Mouse (Mus musculus) CD4-positive helper T cell, adult 2 months (primary cell): ENCODE results near the gene Klhl3.
A peak's percentile ranks its signal among the peaks of the same experiment; 100 is the strongest.

Experiments used
- DNase-seq: peaks from one replicate; pipeline ENCODE4 v3.0.0-alpha.2; 2012; ENCODE audit warnings: low read depth, missing footprints, low spot score

The Klhl3 gene

DNA sequence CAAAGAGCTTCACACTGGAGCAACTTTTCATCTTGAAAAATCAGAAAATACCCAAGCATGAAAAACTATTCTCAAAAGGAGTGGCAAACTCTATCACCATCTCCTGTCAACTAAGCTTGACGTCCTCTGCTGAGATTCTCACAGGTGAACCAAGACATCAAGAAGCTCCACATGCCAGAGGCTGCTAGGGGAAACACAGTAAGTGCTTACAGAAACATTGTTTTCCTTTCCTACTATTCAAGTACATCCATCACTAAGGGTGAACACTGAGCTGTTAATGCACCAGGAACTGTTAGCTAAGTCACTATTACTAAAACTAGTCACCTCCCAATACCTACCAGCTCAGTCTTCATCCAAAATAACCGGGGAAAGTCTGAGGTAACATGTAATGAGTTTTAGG is 11.6 kb upstream of the Klhl3 start:
- no peak for DNase-seq

DNA sequence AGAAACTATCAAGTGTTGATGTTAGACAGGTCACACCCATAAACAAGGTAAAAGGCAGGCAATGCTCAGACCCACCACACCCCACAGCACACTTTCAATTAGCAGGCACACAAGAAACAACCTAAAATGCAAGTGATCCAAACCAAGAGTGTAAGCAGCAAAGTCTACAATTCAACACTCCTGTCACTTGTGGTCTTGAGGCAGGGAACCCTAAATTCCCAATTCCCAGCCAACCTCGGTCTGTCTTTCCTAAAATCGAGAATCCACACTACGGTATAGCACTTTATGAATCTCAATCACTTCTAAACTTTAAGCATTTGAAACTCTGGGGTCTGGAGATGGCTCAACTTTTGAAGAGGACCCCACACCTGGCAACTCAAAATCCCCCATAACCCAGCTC is 10.9 kb upstream of the Klhl3 start:
- DNase-seq: no peak

DNA sequence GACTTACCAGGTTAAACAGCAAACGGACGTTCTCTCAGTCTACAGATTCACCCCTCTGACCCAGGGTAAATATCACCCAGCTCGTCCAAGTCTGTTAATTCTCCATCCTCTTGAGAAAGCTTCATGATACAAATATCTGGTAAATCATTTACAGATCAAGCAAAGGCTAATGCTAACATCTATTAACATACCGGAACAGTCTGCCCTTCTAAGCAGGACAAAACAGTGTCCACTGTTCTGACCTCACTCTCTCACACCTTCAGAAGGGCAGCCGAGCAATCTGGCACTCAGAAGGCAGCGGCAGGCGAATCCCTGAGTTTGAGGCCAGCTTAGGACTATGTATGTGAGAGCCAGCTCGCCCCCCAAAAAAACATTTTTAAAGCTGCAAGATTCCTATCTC is 10.0 kb upstream of the Klhl3 start:
- DNase-seq: no peak

DNA sequence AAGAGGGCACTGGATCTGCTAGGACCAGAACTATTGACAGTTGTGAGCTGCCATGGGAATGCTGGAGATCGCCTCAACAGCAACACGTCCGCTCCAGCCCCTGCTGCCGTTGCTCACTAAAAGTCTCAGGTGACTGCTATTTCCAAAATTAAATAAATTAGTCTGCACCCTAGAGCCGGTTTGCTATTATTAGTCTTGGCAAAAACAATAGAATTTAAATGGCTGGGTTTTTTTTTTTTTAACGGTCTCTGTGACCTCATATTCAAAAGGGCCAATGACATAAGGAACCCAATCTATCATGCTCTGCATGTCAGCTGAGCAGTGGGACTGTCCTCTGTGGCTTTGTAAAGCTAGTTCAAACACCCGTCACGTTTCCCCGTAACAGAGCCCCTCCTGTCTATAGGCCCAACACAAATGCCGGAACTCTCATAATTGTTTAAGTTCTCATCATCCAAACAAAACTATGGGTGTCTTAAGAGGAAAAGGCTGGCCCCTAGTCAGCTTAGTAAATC is 9.4 kb upstream of the Klhl3 start:
- no peak for DNase-seq

DNA sequence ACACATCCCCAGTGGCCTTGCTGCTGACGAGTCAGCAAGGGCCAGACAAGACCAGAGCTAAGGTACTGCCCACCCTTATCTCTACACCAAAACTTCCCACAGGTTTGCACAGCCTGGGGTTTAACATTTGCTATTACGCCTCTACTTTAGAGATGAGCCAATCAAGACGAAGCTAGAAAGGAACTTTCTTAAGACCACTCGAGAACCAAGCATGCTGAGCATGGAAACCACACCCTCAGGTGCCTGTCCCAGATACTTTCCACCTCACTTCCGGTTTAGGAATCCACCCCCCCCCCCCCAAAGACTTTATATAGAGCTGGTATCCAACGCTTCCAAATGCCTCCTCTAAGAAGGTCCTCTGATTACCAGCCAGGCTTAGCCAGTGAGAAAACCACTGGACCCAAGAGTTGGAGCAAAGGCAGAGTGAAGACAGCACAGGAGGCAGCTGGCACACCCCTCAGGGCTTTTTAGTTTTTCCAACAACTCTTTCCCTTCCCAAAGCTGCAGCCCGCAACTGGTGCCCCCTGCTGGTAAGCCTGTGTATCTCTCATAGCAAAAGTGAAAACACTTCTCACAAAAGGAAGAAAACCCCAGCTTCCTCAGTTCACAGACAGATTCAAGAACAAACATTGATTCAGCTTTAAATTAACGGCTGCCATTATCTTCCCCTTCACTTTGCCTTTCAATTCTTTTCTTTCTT is 4.1 kb upstream of the Klhl3 start:
- peak; percentile 67 for DNase-seq

DNA sequence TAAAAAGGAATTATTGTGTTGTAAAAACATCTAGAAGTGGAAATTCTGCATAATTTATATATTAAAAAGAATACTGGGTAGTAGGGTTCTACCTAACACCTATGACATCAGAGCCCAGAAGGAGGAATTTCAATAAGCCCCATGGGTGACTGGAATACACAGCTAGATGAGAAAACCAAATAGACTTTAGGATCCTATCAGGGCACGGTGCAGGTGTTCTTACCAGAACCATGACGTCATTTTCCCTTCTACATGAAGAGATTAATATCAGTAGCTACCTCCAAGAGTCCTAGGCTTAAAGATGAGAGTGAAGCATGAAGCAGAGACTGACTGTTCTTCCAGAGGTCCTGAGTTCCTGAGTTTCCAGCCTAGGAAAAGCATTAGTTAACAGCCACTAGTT is 3.4 kb upstream of the Klhl3 start:
- DNase-seq: no peak

DNA sequence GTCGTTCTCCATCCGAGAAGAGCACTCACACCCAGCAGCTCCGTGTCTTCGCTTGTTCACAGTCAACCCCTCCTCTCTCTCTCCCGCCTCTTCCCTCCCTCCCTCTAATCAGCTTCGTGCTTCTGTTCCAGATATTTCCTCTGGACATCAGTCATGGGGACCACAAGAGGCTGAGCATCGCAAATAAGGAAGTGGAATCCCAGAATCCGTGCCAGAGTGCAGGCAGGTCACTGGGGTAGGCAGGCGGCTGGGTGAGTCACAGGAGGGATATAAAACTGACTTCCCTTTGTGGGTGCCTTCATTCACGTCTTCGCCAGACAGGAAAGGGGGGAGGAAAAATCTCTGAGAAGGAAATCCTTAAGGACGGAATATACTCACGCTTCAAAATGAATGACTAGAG is 1.8 kb upstream of the Klhl3 start:
- DNase-seq: no peak

DNA sequence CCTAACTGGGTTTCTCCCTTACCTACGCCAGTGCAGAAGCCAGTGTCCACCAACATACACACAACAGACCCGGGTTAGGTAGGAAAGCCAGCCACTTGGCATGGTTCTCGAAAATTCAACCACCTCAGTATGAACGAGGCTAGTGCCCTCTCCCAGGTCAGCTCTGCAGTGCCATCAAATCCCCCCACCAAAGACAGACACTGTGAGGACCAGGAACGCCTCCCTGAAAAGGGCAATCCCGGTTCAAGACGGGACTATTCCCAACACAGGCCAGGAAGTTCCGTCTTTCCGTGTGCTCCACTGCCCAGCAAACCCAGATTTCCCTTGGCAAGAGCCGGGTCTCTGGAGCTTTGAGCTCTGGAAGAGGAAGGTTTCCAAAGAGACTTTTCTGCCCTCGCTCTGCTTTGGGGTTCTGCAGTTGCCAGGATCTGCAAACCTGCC is 771 bp downstream of the Klhl3 start:
- no peak for DNase-seq

DNA sequence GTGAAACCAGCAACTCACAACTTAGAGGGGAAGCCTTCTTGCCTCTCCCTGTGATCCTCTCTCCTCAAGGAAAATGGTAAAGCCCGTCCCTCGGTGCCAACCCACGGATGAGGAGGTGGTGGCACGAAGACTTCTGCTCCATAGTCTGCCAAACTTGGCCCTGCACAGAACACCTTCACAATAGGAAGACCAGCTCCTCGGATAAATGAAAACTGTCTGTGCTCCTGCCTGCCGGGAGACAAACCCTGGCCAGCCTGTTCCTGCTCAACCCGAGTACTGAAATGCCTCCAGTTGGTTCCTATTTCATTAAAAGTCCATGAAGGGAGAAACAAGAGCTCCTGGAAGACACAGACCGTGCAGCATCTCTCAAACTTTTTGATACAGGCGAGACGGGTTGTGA is 1.2 kb downstream of the Klhl3 start:
- no peak for DNase-seq

DNA sequence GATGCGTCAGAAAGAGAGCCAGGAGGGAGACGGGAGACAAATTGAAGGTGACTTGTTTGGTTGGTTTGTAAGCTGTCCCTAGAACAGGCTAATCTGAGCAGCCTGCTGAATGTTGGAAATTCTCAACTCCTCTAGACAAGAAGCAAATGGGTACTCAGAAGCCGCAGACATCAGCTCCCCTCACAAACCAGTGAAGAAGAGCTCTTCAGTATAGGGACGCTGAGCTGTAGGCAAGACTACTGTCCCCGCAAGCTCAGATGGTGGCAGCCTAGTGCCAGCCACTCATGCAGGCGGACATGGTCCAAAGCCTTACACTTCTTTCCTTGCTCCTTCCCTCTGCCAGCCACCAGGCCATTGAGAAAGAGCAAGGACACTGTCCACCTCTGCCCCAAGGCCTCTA is 2.1 kb downstream of the Klhl3 start:
- DNase-seq: no peak

DNA sequence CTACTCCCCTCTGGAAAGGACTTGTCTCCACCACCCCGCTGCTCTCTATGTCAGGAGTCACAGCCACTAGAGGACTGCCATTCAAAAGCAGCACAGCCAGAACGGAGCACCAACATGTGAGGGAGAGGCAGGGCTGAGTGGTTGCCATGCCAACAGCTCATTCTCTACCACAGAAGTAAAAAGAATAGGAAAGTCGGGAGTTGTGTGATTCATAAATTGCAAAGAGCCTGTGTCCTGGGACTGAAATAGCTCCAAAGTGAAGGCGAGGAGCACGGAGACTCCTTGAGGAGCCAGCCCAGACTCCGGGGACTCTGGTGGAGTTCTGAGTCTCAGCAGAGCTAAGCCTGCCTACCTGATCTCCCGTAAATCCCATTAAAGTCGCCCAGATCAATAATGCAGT is 22.7 kb downstream of the Klhl3 start:
- DNase-seq: no peak

DNA sequence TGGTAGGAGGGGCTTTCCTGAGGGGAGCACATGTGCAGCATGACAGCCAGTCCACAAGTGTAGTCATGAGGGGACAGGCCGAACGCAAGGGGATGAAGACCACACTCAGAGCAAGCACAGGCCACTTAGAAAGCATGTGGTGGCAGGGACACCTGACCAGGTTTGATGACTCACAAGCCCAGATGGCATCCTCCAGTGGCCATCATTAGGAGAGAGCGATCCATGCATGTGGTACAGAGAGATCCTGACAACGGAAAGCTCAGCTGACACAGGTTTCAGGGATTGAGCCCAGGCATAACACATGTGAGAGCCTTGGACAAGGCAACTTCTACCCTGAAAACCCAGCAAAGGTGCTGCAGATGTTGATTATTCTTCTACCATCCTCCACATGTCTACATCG is 29.0 kb downstream of the Klhl3 start:
- no peak for DNase-seq

DNA sequence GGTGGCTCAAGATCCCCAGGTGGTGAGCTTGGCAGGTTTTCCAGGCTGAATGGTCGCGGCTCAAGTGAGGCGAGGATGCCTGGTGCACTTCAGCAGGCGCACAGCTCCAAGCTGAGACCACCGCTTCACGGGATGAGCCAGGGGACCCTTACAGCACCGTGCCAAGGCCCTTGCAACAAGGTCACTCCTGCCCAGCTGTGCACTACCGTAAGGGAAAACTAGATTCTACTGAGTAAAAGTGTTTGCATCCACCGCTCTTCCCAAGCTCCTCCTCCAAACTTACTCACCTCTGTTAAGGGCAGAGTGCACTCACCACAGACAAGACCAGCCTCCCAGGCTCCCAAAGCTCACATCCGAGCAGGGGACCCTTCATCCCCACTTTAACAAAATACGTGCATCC is 29.9 kb downstream of the Klhl3 start:
- DNase-seq: no peak

DNA sequence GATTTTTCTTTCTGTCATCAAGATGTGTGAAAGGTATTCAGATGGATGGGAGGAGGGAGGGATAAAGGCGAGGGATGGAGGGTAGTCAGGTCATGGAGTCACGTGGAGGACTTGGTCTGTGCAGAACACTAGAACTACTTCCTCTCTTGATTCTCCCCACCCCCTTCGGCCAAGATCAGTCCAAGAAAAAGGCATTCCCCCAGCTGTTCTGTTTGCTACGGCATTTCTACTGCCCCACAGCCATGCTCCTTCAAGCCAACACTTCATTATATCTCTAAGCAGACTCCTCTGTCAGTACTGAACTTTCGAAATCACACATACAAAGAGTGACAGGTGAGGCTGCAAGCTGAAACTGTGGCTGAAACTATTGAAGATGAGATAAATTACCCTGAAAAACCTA is 30.3 kb downstream of the Klhl3 start:
- DNase-seq: no peak

DNA sequence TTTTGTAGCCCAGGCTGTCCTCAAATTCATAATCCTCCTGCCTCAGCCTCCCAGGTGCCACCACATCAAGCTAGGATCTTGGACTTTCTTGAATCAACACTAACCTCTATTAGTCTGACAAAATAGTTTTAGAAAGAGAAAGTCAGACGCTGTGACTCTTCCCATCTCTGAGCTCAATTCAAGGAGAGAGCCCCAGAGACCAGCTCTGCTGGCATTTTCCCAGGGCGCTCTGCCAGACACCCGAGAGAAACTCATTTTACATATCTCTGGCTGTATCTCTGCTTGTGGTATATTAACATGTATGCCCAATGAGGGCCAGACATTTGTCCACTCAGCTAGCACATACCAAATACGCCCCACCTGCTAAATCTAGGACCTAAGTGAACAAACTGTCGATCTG is 35.0 kb downstream of the Klhl3 start:
- DNase-seq: no peak

DNA sequence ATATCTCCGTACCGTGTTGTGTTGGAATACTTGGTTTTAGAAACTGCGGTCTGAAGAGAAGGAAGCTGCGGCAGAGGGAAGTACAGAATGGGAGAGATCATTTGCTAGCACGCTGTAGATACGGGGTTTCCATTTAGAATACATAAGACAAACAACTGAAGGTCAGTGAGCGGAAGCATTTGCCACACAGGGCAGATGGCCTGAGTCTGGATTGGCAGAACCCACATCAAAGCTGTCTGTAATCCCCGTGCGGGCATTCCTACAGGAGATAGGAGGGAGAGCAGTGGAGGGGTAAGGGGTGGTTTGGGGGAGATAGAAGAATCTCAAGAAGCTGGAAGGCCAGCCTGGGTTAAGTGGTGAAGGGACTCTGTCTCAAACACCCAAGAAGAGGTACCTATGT is 38.5 kb downstream of the Klhl3 start:
- DNase-seq: no peak

DNA sequence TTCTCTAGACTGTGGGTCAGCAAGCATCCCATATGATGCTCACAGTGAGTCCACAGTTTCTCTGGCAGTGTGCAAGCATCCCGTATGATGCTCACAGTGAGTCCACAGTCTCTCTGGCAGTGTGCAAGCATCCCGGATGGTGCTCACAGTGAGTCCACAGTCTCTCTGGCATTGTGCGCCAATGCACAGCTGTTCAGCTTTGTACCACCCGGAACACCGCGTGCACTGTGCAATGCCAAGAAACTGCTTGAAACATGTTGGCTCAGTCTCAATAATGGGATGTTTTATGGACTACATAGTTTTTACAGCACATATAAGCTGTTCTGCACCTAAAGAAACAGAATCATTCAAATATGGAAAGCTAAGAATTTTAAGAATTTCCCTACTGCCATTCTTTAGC is 38.9 kb downstream of the Klhl3 start:
- DNase-seq: no peak

DNA sequence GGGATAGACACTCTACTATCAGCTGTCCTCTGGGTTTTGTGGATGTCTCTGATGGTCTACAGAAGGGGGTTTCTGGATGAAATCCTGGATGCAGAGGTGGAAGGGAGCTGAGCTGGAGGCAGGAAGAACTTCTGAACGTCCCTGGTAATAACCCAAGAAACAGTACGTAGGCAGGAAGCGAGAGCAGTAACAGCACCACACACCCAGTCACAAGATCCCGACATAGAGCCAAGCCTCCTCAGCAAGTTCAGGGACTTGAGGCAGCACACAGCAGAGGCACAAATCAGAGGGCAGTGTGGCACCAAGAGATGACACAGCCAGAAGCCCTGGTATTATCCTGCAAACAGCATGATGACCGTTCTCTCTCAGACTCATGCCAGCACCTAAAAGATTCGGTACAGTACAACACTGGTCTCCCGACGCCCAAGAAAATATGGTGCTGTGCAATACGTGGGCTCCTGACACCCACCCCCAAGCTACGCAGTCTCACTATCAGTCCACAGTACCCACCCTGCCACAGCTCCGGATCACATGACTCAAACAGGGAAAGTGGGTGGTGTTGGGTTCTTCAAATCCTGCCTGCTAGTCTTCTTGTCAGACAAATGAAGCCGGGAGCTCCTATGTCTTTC is 40.0 kb downstream of the Klhl3 start:
- no peak for DNase-seq

DNA sequence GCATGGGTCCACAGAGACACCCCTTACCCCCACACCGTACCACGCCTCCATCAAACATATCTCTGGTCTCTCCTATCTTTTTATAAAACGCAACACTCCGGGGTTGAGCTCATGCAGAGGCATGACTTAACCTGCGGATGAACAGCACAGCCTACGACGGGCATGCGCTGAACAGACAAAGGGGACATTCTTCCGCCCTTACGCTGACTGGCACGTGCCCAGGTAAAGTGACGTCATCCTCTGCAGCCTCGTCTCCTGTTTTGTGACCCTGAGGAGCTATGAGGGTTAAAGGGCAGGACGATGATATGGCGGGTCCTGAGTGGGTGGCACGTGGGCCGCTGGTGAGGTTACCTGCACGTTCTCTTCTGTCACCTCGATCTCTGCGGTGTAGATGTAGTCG is 42.2 kb downstream of the Klhl3 start:
- no peak for DNase-seq

DNA sequence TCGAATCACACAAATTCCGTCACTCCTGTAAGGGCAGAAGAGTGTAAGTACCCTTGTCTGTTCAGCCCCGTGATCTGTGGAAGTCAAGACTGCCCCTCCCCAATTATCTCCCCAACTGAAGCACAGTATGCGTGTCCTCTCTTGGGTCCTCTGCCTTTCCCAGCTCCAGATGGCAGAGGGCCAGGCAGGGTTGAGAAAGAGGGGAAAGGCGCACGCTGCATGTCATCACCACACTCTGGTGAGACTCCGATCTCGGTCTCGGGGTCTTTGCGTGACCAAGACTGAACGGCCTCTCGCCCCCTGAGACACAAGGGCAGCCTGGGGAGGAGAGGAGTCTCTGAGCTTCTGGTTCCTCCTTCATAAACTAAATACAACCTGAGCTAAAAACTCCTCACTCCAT is 42.9 kb downstream of the Klhl3 start:
- no peak for DNase-seq

DNA sequence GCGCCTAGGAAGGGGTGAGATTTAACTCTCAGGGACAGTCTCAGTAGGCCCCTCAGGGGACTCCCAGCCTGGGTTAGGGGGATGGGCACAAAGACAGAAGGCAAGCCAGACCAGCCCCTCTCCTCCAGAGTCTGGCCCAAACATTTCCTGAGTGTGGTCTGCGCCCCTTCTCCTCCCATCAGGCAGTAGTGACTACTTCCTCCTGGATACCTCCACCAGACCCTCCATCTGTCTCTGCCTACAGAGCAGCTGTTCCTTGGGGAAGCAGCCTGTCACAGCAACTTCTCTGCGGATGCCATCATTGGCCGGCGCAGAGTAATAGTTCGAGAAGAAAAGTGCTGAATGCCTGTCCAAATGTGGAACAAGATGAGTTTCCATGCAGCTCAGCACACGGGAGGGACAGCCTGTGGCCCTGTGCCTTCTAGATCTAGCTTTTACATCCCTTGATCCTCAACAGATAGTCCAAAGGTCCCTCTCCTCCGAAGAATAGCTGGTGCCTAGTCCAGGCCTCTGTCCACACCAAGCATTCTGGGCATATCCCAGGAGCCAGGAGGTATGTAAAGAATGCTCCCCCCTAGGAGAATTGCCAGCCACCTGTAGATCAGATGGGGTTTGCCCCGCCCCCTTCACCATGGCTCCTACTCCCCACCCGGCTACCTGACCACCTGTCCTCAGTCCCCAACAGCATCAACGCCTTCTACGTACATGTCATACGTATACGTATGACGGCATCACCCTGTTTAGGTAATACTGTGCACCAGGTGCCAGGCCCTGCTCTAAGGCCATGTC is 44.8 kb downstream of the Klhl3 start:
- no peak for DNase-seq

DNA sequence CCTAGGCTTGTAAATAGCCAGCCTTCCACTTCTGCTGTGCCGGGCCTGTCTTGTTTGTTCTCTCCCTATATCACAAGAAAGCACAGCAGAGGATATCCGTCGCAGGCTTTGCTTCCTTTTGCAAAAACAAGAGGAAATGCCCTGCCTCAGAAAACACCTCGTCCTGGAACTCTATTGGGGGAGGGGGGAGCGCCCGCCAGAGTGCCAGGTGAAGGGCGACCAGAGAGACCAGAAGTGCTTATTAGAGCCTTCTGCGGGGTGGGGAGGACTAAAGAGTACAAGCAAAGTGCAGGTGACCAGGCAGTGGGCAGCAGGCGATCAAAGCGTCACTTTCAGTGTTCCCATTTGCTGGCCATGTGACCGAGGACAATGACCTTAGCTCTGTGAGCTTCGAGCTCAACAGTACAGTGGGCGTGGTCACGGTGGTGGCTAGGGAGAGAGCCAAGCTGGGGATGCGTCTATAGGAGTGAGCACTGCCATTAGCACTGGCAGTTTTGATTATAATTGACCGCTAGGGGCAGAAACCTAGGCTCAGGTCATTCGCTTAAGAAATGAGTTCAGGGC is 45.8 kb downstream of the Klhl3 start:
- DNase-seq: peak; percentile 75
